Mouse (Mus musculus) erythroblast, embryonic 14.5 days (primary cell): Measurements from ENCODE around the gene C1qtnf6.

Experiments used
- GATA1 ChIP-seq: IDR thresholded peaks from 2 replicates; pipeline ENCODE4 v1.6.1; 2012; ENCODE audit warnings: low read length, inconsistent platforms, mixed read lengths
- TAL1 ChIP-seq: IDR thresholded peaks from 3 replicates; pipeline ENCODE4 v1.6.1; 2012; ENCODE audit warnings: low read length, inconsistent platforms, mixed read lengths

DNA sequence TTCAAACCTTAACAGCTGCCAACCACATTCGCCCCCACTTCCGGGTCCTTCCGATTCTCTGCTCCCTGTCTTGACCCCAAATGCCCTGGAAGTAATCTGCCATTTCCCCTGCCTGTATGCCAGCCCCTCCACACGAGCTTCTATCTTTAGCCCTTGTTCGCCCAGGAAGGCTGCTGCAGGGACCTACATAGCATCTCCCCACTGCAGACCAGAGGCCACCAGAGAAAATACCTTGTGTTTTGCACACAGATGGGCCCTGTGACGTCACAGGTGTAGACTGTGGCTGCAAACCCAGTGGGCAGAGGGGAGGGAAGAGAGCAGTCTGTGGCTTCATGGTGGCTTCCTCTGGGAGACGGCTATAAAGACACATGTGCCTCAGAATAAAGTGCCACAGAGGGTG lies 13.0 kb downstream of the C1qtnf6 start:
- TF ChIP-seq GATA1 (no peak), TAL1 (no peak)
